Mouse (Mus musculus): Measurements from ENCODE around the gene Mad2l2. TPM values are rescaled to one million over a fixed set of nuclear protein-coding genes. Genes with fewer than 3 reads are reported as not detected.

Mad2l2 gene
- total RNA-seq (2014; rRNA removed) (39.9 and 56.5 TPM in 2 replicates), polyA plus RNA-seq (2015; fragmentation: Nextera tagmentation; extraction: Ambion mirVana) (99.7 and 102 TPM in 2 replicates)

DNA sequence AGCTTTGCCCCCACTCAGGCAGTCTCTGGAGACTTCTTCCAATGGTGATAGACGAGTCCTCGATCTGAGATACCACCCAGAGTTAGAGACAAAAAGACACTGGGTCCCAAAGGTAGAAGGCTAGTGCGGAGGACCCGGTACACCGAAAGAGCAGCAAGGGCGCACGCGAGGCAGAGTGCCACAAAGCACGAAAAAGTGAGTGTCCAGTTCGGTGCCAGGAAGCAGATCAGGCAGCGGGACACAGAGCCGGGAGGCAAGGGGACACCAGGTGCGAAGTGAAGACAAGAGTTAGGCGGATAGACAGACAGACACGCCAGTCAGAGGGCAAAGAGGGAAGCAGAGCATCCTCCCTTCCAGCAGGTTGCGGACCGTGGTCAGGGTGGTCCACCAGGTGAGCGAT lies at the start of gene Mad2l2:
Gene Mad2l2, plus strand, starts transcription at position 252 of the 400 bp plus-strand sequence.
- H3K9me3 ChIP-seq (ENCODE audit: low read length): no peaks in the 10 kb centered on the region
- no peak for TF ChIP-seq CTCF (IDR thresholded peaks at IDR 0.05; ENCODE audit: low read depth)
- 1% methylated on average over 18 of the region's 18 CpGs for WGBS
- H3K27ac ChIP-seq: peak within 1 kb of the TSS; percentile 94
- peak; percentile 54 for DNase-seq (ENCODE audit: low spot score)
- H3K36me3 ChIP-seq (ENCODE audit: insufficient read depth, low read length): no peaks in the 10 kb centered on the region
- peaks cover 17% of the 10 kb centered on the region; the same call in 1 of the 2 replicates for H3K4me1 ChIP-seq (ENCODE audit: insufficient read depth, low read length)
- H3K4me3 ChIP-seq (ENCODE audit: low read length): peak within 1 kb of the TSS; percentile 78
- H3K27me3 ChIP-seq (ENCODE audit: insufficient read depth, low read length): no peaks in the 10 kb centered on the region
- ATAC-seq: peak; percentile 6
- peak within 1 kb of the TSS; percentile 87 for H3K9ac ChIP-seq (replicated peaks; ENCODE audit: low read length)
- H3K4me2 ChIP-seq (ENCODE audit: low read depth, low read length): peak within 1 kb of the TSS; percentile 93

DNA sequence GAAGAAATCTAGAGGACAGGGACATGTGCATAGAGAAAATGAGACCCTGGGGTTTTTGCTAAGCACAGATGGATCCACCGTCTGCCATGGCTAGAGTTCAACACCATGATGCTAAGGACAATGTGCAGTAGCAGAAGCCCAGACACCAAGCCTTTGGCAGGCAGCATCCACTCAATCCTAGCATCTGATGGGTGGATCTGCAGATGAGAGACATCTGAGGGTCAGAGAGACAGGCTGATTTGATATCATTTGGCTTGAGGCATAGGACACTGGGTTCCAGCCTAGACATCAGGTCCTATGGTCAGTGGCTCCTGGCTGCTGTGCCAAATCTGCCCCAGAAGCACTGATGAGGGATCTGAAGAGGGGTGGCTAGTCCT lies 49.6 kb upstream of the Mad2l2 start:
- Histone ChIP-seq H3K4me3 (ENCODE audit: low read length) (no peak overlapping the region), H3K9ac (replicated peaks; ENCODE audit: low read length) (no peak overlapping the region), H3K4me1 (ENCODE audit: insufficient read depth, low read length) (no peaks in the 10 kb centered on the region), H3K4me2 (ENCODE audit: low read depth, low read length) (no peak overlapping the region), H3K27me3 (ENCODE audit: insufficient read depth, low read length) (no peaks in the 10 kb centered on the region), H3K27ac (no peak overlapping the region), H3K36me3 (ENCODE audit: insufficient read depth, low read length) (no peaks in the 10 kb centered on the region), H3K9me3 (ENCODE audit: low read length) (no peaks in the 10 kb centered on the region)
- peak; percentile 35; the same call in 1 of the 2 replicates for ATAC-seq
- TF ChIP-seq CTCF (IDR thresholded peaks at IDR 0.05; ENCODE audit: low read depth): no peak
- peak; percentile 56 for DNase-seq (ENCODE audit: low spot score)
- 54% methylated on average over 1 of the region's 1 CpGs for WGBS

DNA sequence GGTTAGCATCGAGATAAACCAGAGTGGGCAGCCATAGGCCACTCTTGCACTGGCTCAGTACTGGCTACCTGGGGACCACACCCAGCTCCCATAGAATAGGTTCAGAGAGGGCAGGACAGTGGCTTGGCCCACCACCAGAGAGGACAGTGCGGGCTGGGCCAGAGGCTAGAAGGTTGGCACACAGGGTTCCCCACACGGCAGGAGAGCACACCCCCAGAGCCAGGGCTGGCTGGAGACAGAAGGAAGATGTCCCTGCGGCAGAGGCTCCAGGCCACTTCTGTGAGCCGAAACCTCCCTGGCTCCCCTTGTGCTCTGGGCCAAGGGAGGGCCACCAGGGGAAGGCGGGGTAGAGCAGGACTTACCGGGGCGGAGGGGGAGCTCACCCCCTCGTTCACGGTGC lies 49.0 kb upstream of the Mad2l2 start:
- H3K36me3 ChIP-seq (ENCODE audit: insufficient read depth, low read length): no peaks in the 10 kb centered on the region
- H3K9ac ChIP-seq (replicated peaks; ENCODE audit: low read length): no peak overlapping the region
- ATAC-seq: no peak
- no peak for DNase-seq (ENCODE audit: low spot score)
- no peaks in the 10 kb centered on the region for H3K9me3 ChIP-seq (ENCODE audit: low read length)
- no peak overlapping the region for H3K4me3 ChIP-seq (ENCODE audit: low read length)
- no peak overlapping the region for H3K4me2 ChIP-seq (ENCODE audit: low read depth, low read length)
- TF ChIP-seq CTCF (IDR thresholded peaks at IDR 0.05; ENCODE audit: low read depth): no peak
- no peaks in the 10 kb centered on the region for H3K4me1 ChIP-seq (ENCODE audit: insufficient read depth, low read length)
- WGBS: 94% methylated on average over 10 of the region's 10 CpGs
- peak overlapping the region; percentile 29; the same call in 1 of the 2 replicates for H3K27ac ChIP-seq
- no peaks in the 10 kb centered on the region for H3K27me3 ChIP-seq (ENCODE audit: insufficient read depth, low read length)

DNA sequence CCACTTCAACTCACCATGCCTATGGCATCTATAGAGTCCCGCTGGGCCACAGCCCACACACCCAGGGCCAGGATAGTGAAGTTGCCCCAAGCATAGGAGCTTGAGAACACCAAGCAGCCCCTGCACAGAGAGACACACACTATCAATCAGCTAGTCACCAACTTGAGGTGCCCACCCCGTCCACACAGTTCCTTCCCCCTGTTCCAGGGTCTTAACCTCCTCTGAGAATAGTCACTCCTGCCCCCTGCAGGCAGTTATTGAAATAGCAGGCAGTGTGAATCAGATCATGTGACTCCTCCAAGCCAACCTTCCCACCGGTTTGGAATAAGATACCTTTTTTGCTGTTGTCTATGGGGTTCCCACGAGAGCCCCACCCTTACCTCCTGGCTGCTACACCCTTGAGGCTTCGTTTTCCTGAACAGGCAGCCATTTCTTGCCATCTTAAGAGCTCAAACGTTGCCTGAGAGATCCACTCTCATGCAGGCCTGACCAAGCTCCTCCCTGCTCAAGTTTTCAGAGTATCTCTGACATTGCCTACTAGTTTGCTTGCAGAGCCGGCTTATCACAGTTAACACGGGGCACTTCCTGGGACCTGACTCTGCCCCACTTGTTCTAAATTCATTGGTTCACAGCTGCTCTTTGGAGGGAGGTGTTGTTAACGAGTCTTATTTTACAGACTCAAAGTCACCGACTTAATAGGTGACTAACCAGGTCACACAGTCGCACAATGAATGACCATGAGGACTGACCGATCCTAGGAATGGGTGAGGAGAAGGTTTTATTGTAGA lies 47.7 kb upstream of the Mad2l2 start:
- 56% methylated on average over 12 of the region's 12 CpGs for WGBS
- H3K4me1 ChIP-seq (ENCODE audit: insufficient read depth, low read length): no peaks in the 10 kb centered on the region
- ATAC-seq: peak; percentile 9; the same call in 1 of the 2 replicates
- H3K27ac ChIP-seq: no peak overlapping the region
- no peak overlapping the region for H3K4me2 ChIP-seq (ENCODE audit: low read depth, low read length)
- DNase-seq (ENCODE audit: low spot score): peak; percentile 73
- H3K4me3 ChIP-seq (ENCODE audit: low read length): no peak overlapping the region
- H3K9me3 ChIP-seq (ENCODE audit: low read length): no peaks in the 10 kb centered on the region
- peak; percentile 77 for TF ChIP-seq CTCF (IDR thresholded peaks at IDR 0.05; ENCODE audit: low read depth)
- H3K27me3 ChIP-seq (ENCODE audit: insufficient read depth, low read length): no peaks in the 10 kb centered on the region
- no peak overlapping the region for H3K9ac ChIP-seq (replicated peaks; ENCODE audit: low read length)
- no peaks in the 10 kb centered on the region for H3K36me3 ChIP-seq (ENCODE audit: insufficient read depth, low read length)

DNA sequence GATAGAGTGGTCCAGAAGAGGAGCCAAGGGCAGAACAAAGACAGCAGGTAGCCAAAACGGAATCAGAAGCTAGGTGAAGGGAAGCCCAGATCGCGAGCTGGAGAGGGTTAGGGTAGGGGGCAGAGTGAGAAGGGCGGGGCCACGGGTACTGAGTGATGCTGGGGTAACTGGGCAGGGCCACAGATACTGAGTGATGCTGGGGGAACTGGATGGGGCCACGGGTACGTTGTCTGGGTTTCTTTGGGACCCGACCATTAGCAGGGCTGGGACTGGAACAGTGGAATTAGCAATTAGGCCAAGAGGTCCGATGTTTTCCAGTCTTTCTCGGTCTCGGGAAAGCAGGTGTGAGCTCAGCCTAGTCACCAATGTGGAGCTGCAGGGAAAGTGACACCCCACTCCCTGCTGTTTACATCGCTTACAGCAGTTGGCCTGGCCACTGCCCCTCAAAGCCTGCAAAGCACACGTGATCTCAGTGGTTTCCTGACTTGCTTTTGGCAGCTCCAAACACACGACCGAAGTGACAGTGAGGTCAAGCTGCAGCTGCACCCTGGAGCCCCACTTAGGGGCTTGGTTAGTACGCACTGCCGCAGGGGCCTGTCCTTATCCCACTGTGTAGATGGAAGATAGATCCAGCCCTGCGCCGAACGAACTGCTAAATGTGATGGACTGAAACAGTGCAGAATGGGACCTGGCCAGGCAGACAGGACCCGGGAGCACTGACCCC lies 46.8 kb upstream of the Mad2l2 start:
- Histone ChIP-seq H3K27ac (no peak overlapping the region), H3K27me3 (ENCODE audit: insufficient read depth, low read length) (no peaks in the 10 kb centered on the region), H3K4me3 (ENCODE audit: low read length) (no peak overlapping the region), H3K4me2 (ENCODE audit: low read depth, low read length) (no peak overlapping the region), H3K9ac (replicated peaks; ENCODE audit: low read length) (no peak overlapping the region), H3K9me3 (ENCODE audit: low read length) (no peaks in the 10 kb centered on the region), H3K4me1 (ENCODE audit: insufficient read depth, low read length) (peaks cover 4% of the 10 kb centered on the region; the same call in 1 of the 2 replicates), H3K36me3 (ENCODE audit: insufficient read depth, low read length) (no peaks in the 10 kb centered on the region)
- DNase-seq (ENCODE audit: low spot score) (no peak), ATAC-seq (no peak)
- 61% methylated on average over 21 of the region's 21 CpGs for WGBS
- TF ChIP-seq CTCF (IDR thresholded peaks at IDR 0.05; ENCODE audit: low read depth): no peak

DNA sequence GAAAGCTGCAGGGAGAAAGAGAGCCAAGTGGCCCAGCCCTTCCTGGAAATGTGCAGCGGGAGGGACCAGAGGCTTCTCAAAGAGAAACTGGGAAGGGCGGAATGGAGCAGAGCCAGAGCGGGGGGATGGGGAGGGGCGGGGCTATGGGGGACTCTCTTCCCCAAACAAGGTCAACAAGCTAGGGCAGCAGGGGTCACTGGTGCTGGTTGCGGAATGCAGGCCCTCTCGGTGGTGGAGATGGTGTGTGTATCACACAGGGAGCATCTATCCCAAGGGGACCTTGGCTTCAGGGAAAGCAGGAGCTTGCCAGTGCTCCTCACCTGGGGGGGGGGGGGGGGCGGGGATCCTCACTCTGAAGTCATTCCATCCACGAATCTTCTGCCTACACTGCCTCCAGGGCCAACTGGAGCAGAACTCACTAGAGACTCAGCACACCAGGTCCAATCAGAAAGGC lies 45.9 kb upstream of the Mad2l2 start:
- no peaks in the 10 kb centered on the region for H3K9me3 ChIP-seq (ENCODE audit: low read length)
- no peak for ATAC-seq
- WGBS: 17% methylated on average over 6 of the region's 8 CpGs
- H3K9ac ChIP-seq (replicated peaks; ENCODE audit: low read length): no peak overlapping the region
- no peak overlapping the region for H3K4me2 ChIP-seq (ENCODE audit: low read depth, low read length)
- no peak for DNase-seq (ENCODE audit: low spot score)
- no peaks in the 10 kb centered on the region for H3K36me3 ChIP-seq (ENCODE audit: insufficient read depth, low read length)
- peaks cover 5% of the 10 kb centered on the region; the same call in 1 of the 2 replicates for H3K4me1 ChIP-seq (ENCODE audit: insufficient read depth, low read length)
- no peaks in the 10 kb centered on the region for H3K27me3 ChIP-seq (ENCODE audit: insufficient read depth, low read length)
- H3K4me3 ChIP-seq (ENCODE audit: low read length): no peak overlapping the region
- no peak overlapping the region for H3K27ac ChIP-seq
- TF ChIP-seq CTCF (IDR thresholded peaks at IDR 0.05; ENCODE audit: low read depth): no peak

All from hindbrain, postnatal 0 days (tissue).